Mouse (Mus musculus): ENCODE measurements at regions not wholly inside any gene's neighbourhood (a gene's known extent, or its start where the extent isn't known, plus 50 kb on each side); places are given as distances from the start of the nearest gene placed in this dataset.

DNA sequence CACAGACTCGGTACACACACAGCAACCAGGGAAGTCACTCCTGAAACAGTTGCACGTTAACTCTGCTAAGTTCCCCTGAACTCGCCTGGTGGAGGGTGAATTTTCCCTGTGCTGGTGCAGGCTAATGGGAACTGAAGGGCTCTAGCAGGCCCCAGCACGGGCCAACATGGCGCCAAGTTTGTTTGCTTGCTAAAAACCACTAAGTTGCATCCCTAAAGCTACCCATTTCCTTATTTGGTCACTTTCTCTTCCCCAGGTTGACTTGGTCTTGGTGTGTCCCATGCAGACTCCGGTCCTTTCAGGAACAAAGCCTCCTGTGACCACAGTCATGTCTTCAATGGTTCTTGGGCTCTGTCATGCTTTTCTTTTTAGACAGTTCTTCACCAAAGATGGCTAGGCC is 114.5 kb upstream of the Sulf2 start:
- DNase-seq: no peak

DNA sequence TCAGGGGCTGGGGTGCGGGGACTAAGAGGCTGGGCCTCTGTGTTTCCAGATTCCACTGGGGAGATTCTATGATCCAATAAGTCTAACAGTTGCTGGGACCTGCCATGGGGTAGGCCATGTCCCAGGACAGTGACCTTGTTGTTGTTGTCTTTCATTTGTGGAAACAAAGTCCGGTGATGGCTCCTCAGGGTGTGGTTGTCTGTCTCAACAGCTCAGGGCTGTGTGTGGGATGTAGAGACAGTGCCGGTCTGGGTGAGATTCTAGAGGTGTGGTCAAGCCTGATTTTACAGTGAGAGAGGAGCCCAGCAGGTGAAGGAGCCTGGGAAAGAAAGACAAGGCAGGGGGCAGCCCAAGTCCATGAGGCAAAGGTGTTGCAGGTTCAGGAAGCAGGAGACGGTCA is 111.5 kb upstream of the Sulf2 start:
- no peak for DNase-seq

DNA sequence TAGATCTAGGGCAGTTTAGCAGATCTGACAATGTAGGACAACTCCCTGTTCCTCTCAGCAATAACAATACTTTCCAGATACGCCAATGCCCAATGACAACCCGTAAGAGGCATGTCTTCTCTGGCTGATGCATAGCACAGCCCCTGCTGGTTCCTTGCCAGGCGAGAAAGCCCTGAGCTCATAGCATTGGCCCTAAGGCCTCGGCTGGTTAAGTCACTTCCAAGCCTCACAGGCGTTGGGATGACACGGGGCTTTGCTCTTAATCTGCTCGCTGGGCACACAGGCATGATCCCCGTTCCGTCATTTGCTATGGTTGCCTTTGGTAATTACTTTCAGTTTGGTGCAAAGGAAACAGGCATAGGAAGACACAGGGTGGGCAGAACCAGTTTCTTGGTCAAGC is 111.0 kb upstream of the Sulf2 start:
- DNase-seq: no peak

DNA sequence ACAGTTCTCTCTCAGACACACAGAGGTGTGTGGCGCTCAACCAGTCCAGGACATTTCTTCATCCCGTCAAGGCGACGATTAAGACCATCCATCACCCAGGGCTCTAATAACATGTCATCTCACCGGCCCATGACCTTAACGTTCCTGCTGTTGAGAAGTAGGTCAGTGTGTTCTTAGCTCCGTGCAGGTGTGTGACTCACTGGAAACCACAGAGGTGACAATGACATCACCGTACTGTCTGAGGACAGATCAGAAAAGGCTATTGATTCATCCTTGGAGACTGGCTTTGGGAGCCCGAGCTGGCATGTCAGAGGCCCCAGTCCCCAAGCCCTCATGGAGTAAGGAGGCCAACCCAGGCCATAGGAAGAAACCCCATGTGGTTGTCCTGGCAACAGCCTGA is 109.3 kb upstream of the Sulf2 start:
- DNase-seq: no peak

DNA sequence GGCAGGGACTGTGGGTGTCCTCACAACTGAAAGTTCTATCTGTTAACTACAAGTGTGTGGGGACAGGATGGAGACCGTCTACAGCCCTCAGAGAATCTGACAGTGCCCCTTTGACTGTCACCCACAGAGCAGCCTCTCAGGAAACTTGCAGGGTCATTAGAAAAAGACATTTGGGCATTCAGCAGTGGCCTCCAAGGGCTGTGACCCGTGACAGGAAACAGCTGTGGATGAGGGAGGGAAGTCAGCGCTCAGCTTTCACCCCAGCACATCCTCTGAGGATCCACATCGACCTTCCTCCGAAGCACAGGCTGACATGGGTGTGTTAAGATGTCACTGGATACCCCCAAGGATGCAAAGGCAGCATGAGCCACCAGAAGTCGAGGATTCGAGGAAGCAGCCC is 106.3 kb upstream of the Sulf2 start:
- no peak for DNase-seq

DNA sequence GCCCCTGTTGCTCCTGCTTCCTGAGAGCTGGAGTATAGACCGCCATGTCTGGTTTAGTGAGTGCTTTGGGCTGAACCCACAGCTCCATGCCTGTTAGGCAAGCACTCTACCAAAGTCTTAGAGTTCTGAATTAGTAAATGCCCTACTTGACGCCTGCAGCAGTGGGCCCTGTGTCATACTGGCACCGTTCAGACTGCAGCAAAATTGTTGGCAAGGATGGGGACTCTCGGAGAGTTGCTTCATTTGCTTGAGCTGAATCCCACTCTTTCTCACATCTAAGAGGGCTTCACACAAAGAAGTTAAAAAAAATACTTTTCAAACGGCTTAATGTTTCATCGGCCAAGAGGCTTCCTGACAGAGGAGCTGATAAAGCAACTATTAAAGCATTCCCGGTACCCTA is 105.6 kb upstream of the Sulf2 start:
- DNase-seq: no peak

DNA sequence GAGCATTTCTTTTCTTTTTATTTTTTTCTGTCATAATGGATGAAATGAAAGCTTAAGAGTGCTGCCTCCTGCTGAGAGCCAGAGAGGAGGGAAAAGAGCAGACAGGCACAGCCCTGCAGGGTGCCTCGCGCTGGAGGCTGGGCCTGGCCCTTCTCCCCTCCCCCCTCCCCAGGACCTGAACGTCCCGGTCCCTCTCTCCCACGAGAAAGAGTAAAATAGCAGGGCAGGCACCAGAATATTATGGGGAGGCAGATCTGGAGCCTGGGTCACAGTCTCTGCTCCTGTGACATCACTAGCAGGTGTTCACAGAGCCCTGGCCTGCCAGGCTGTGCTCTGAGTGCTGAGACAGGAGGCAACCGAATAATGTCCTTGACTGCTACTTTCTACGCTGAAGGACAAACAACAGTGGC is 103.3 kb upstream of the Sulf2 start:
- no peak for DNase-seq

DNA sequence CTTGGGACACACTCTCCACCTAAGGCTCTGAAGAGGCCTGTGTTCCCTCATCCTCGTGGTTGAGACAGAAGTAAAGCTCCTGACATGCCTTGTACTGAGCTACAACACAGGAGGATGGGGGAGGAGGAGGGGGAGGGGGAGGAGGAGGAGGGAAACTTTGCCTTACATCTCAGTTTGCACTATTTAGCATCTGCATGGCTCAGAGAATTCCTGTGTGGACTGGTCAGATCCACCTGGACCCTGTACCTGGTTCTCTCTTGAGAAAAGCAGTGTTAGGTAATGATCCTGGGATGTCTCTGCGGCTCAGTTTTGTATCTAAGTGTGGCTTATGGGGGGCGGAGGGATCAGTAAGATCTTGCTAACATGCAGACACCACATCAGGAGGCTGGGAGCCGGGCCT is 102.2 kb upstream of the Sulf2 start:
- no peak for DNase-seq

DNA sequence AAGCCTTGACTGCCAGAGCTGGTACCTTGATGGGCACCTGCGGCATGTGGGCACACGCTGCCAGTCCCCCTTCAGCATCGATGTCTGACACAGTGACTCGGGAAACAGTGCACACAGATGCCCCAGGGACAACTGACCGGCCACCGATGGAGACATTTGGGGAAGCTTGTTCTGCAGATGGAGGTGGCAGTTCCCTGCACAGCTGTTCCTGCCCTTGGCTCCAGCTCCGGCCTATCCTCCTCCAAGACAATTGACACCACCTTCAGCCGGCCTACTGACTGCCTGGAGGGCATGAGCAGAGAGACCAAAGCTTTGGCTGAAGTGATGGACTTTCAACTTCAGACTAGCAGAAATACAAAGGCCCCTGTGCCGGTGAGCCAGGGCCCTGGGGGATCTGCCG is 100.7 kb upstream of the Sulf2 start:
- DNase-seq: no peak

DNA sequence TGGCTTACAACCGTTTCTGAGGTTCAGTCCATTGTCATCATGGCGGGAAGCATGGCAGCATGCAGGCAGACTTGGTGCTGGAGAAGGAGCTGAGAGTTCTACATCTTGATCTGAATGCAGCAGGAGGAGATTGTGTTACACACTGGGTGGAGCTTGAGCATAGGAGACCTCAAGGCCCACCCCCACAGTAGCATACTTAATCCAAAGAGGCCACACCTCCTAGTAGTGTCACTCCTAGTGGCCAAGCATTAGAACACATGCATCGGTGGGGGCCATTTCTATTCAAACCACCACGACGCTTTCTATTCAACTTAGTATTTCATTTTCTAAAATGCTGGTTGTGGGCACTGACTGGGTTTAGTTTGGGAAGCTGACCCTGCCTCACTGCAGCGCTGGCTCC is 99.1 kb upstream of the Sulf2 start:
- no peak for DNase-seq

DNA sequence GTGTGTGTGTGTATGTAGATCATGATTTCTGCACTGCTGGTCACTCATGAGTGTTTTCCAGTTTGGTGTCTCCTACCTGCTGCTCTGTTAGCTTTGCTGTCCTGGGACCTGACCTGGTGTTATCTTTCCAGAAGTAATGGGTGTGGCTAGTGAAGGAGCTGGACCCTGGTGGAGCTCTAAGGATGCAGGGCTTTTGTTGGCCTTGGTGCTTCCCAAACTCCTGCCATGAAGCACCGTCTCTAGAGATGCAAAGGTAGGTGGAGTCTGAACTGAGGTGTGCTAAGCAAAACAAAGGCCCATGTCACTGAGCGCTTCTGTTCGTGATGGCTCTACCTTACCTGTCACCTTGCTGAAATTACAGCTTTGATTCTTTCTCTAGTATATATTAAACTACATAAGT is 96.6 kb upstream of the Sulf2 start:
- DNase-seq: no peak

DNA sequence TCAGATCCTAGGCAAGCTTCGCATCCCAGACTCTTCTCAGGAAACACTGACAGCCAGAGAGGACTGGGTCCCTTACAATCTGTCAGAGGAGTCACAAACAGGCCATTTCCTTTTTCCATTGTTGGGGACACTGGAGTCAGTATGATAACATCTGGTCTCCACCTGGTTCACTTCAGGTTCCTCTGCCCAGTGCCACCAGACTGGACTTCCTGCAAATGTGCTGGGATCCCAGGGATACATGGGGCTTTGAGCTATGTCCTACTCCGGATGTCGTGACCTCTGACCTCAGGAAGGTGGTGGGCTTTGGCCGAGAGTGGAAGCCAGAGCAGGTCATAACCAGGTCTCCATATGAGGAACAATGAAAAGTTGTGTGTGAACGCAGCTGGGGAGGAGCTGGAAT is 96.0 kb upstream of the Sulf2 start:
- peak; percentile 40 for DNase-seq

DNA sequence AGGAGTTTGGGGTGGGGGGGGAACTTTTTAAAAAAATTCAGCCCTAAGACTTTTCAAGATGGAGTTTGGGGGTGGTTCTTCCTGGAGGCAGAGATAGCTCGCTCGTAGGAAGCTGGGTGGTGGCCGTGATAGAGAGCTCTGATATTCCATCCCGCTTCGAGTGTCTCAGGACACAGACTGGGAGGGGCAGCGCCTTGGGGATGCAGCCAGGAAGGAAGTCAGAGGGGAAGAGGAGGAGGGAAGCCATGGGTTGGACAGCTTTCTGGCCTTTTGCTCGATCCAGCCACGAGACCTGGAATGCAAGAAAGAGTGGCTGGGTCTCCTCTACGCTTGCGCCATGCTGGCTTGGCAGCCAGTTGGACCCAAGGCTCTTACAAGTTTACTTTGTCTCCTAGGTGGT is 95.1 kb upstream of the Sulf2 start:
- peak; percentile 20 for DNase-seq

DNA sequence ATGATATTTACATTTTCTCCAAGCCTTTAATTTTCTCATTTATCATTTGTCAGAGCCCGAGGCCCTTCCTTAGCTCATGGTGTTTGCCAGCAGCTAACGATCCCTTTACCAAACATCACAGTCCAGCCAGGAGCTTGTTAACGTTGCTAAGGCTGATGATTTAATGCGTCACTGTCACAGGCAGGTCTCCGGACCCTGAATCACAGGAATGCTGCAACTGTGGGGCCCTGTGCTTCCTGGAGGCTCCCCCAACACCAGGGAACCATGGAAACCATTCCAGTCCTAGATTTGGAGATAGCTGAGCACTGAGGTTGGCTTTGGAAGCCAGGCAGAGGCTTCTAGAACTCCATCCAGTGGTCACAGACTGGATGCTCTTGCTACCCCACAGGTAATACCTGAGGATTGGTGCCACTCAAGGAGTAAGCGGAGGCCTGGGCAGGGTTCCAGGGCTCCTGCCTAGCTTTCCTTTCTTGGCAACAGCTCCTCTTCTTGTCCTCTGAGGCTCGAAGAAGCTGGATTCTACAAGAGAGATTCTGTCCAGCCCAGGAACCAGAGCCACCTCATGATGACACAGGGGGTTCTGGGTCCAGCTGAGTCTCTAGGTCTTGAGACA is 94.0 kb upstream of the Sulf2 start:
- no peak for DNase-seq

DNA sequence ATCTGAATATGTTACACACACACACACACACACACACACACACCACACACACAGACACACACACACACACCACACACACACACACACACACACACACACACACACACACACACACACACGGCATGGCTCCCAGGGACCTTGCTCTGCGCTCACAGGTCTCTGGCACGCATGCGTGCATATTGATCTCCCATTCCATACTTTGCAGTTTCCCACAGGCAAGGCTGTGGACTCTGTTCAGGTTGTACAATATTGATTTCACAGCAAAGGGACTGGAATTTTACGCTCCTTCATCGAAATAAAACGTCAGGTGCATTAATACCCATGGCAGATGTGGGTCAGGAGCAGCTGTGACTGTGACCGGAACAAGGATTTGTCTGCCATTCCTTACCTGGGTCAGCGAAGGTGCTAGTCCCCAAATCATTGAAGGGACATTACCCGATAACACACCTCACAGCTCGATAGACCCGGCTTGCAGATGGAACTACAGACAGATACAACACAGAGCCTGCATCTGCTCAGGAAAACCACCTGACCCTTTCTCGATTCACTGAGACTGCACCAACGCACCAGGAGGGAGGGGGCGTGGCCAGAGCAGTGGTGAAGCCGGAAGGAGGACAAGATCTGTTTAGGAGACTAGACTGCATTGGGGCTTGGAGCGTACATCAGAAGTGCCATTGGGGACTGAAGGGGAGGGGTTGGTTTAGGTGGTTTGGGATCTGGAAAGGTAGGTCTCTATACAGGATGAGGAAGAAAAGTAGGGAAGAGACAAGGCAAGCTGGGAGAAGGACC is 91.1 kb upstream of the Sulf2 start:
- DNase-seq: no peak

DNA sequence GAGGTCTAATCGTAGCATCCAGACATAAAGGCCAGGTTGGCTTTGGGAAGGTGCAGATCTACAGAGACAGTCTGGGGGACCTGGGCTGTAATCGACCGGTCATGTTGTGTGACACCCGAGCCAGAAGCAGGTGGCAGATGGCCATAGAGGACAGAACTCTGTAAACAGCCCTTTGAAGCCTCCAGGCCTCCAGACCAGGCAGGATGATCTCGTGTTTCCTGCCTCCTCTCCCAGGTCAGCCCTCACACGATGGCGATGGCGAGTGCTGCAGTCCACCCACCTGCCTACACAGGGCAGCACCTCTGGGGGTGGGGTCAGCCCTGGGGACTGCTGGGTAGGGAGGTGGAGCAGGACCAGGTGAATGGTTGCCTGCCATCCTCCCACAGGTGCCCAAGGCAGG is 89.8 kb upstream of the Sulf2 start:
- no peak for DNase-seq

DNA sequence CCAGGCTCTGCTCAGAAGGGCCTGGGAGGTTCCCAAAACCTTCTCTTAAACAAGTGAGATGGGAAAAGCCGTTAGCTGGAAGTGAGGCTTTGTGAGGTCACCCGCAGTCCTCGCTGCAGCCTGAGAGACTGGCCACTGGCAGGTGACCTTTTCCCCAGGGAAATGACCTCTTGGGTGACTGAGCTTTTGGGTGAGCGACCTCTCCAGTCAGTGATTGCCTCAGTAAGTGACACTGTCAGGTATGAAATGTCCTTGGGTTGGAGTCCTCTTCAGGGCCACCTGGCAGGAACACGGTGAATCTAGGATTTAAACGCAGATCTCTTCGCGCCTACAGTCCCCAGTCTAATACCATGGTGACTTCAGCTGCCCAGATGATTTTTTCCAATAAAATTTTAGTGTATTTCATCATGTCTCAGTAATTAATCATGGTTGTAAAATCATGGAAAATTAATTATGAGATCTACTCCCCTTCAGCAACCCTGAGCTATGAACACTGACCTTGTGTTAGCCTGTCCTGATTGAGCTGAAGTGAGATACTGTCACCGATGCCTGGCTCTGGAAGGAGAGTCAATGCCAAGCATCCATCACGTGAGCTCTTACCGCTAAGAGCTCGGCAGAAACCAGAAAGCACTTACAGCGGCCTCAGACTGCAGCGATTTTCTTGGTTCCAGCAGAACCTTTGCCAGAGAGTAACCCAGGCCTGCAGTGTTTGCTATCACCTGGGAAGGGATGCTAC is 87.5 kb upstream of the Sulf2 start:
- no peak for DNase-seq

DNA sequence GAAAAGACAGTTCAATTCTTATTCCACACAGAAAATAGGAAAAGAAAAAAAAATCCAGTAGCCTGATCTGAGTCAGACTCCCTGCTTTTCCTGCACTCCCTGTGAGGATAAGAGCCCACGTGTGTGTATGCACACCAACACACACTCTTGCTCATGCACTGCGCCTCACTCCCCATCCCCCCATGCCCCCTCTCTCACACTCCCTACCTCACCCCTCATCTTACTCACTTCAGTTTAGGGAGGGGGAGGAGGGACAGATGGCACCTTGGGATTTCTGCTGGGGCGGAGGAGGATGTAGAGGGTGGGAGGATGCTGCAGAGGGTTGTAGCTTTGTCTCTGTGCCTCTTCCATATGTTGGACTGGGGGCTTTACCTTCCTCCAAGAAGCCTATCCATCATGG is 85.8 kb upstream of the Sulf2 start:
- no peak for DNase-seq

DNA sequence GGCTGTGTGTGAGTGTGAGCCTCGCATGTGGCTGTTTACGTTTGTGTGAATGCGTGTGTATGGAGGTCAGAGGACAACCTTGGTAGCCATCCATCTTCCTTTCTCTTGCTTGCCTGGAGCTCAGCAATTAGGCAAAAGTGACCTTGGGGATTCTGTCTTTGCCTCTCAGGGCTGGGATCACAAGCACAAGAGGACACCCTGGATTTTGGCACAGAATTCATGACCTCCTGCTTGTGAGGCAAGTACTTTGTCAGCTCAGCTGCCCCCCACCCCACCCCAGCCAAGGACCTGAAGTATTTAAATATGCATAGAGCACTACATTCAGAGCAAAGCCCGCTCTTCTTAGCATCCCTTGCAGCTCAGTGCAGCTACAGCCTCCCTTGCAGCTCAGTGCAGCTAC is 84.6 kb upstream of the Sulf2 start:
- DNase-seq: no peak

DNA sequence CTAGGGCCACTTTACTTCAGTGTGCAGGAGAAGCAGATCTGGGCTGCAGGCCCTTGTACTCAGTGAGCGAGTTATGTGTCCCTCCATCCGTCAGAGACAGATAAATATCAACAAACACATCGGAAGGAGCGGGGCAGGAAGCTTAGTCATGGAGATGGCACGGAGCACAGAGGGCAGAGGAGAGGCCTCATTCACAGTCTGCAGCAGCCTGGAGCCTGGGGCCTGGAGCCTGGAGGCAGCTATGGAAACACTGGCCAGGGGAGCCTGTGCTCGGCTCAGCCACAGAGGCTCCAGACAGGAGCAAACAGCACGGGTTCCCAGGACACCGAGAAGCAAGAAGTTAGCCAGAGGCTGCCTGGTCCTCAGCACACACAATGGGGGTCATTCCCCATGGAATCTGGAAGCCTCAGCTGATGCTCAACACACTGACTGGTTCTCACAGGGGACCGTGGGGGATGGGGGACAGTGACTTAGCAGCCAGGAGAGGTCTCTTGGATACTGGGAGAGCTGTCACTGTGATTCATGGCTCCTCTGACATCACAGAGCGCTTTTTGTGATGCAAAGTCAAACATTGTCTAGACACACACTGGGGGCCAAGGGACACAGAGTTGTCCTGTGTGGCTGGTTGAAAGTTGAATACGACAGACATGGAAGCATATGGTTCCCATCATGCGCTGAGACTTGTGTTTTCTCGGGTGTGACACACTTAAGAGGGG is 82.2 kb upstream of the Sulf2 start:
- DNase-seq: no peak

DNA sequence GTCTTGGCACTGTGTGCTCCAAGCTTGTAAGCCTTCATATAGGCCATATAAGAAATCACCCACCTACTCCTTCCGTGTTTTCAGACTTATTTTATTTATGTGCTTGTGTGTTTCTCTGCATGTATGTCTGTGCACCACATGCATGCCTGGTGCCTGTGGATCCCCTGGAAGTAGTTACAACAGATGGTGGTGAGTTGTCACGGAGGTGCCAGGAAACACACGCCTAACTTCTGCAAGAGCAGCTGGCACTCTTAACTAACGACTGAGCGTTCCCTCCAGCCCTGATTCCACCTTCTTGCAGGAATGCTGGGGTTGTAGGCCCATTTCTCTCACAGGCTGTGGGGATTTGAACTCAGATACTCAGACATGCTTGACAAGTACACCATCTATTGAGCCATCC is 80.6 kb upstream of the Sulf2 start:
- DNase-seq: no peak

DNA sequence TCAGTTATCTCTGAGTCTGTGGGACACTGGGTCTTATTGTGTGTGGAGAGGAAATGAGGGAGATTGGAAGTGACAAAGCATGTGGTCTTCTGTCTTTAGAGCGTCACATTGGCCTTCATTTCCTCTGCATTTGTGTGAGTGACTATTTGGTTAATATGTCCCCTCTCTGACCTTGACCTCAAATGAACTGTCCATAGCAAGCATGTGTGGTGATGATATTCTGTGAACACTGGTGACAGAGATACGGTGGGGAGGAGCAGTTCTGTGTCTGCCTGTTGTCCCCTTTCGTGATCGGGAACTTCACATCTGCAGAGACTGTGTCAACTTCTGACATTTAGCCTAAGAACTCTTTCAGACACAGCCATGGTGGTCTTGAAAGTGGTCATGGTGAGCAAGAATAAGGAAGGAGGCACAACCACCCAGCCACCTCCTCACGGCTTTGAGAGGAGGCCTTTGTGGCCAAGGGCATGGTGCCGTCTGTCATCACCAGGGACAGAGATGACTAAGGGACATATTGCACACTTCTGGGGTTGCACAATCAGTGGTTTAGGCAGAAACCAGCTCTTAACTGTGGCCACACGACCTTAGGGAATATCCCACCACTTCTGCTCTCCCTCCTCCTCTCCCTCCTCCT is 79.2 kb upstream of the Sulf2 start:
- DNase-seq: peak; percentile 63

DNA sequence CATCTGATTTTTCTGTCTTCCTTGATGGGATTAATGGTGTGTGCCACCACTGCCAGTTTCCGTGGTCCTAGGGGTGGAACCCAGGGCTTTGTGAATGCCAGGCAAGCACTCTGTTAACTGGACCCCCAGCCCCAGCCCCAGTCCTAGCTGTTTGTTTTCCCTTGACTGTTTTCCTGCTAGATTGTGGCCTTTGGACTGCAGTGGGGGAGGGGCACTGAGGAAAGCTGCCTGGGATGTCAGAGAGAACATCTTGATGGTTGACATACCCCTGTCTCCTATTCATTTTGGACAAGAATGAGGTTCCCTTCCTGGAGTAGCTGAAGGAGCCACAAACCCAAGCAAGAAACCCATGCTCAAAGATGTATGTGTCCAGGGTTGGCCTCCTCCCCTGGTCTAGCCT is 77.8 kb upstream of the Sulf2 start:
- DNase-seq: no peak

Data from adrenal gland, postnatal 25 days (tissue).